Mouse (Mus musculus) thymus, postnatal 0 days (tissue): ENCODE data around the gene Hdac6. TPM values are rescaled to one million over a fixed set of nuclear protein-coding genes. Genes with fewer than 3 reads are reported as not detected.
"Not testable (repeated sequence)": the region's sequence is repeated elsewhere in the genome, so short reads cannot be mapped to it uniquely, and the experiment has no call there.

ENCODE experiments used
- DNase-seq: peaks from one replicate; pipeline ENCODE4 v3.0.0-alpha.2; 2015; ENCODE audit warnings: low spot score
- polyA plus RNA-seq: library from polyadenylated mRNA; unstranded; fragments of >200 nt; fragmentation: Nextera tagmentation; extraction: Ambion mirVana; gene quantifications from 2 replicates; pipeline ENCODE4 v1.2.1, GENCODE M21; 2015

Hdac6 gene
- polyA plus RNA-seq, 1 experiment from 2014 or later: 10.0 TPM

DNA sequence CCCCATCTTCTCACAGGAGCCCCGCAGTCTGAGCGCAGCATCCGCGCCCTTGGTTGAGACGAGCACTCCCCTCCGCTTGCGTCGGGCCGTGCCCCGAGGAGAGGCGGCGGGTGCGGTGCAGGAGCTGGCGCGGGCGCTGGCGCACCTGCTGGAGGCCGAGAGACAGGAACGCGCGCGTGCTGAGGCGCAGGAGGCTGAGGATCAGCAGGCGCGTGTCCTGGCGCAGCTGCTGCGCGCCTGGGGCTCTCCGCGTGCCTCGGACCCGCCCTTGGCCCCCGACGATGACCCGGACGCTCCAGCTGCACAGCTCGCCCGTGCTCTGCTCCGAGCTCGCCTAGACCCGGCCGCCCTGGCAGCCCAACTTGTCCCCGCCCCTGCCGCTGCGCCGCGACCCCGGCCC, 25.7 kb downstream of the Hdac6 start:
- DNase-seq: no peak

DNA sequence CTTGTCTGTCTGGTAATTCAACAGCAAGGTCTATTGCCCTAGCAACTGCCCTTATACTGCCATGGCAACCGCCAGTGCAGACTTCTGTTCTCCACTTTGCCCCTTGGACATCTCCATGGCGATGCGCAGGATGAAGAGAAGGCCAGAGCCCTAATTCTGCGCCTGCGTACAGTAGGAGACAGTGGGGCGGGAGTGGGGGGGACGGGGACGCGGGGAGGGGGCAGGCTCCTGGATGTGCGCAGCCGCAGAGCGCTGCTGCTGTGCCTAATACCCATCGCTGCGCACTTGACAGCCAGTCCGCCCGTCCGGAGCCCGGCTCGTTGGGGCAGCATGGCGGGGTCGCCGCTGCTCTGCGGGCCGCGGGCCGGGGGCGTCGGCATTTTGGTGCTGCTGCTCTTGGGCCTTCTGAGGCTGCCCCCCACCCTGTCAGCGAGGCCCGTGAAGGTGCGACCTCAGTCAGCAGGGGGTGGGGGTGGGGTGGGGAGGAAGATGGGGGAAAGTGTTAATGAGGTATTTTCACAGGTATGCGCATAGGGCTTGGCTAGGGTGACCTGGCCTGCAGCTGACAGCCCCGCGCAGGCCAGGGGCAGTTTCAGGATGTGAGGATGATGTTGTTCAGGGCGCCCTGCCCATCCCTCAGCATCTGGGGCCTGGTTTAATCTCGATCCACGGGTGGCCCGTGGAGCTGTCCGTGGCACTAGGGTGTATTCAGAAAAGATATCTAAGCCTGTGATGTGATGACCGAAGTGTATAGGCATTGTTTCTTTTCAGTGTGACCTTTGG, 27.9 kb downstream of the Hdac6 start, which contains the start of gene Pcsk1n:
TSS of gene Pcsk1n (plus strand) at position 222 of the 783 bp plus-strand sequence.
- DNase-seq: no peak

DNA sequence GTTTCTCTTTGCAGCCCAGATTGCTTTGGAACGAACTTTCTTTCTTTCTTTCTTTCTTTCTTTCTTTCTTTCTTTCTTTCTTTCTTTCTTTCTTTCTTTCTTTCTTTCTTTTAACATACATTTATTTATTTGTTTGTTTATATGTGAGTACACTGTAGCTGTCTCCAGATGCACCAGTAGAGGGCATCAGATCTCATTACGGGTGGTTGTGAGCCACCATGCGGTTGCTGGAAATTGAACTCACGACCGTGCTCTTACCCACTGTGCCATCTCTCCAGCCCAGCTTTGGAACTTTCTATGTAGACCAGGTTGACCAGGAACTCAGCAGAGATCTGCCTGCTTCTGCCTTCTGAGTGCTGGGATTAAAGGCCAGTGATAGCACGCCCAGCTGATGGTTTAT, 29.7 kb downstream of the Hdac6 start:
- not testable (repeated sequence) for DNase-seq

DNA sequence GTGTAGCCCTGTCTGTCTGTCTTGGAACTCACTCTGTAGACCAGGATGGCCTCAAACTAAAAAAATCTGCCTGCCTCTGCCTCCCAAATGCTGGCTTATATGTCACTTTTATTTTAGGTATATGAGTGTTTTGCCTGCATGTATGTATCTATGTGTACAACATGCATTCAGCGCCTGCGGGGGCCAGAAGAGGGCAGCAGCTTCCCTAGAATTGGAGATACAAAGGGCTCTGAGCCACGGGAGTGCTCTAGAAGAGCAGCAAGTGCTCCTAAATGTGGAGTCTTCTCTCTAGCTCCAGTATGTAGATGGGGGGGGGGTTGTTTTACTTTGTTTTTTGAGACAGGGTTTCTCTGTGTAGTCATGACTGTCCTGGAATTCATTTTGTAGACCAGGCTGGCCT, 32.0 kb downstream of the Hdac6 start:
- DNase-seq: peak; percentile 15

DNA sequence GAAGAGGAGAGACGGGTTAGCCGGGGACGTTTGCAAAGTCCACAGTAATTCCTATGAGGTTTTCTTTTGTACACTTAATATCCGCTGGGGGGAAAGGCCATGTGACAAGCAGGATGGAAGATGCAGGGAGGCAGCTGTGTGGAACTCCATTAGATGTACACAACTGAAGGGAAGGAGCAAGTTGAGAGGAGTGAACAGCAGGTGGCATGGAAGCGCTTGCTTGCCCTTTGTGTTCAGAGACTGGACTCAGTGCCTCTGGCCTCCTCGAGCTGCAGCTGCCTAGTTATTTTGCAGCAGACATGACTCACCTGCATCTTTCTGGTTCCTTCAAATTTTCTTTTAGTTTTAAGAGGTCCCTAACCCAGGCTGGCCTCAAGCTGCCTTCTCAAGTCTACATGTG, 37.2 kb downstream of the Hdac6 start:
- no peak for DNase-seq

DNA sequence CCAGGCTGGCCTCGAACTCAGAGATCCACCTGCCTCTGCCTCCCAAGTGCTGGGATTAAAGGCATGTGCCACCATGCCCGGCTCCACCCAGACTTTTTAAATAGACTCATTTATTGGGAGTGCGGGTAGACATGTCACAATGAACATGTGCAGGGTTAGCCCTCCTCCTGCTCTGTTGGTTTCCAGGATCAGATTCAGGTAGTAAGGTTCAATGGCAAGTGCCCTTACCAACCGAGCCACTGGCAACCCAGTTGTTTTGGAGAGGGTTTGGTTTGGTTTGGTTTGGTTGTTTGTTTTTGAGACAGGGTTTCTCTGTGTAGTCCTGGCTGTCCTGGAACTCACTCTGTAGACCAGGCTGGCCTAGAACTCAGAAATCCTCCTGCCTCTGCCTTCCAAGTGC, 38.4 kb downstream of the Hdac6 start, which contains the start of gene Gm10490:
TSS of gene Gm10490 (plus strand) at position 301 of the 400 bp plus-strand sequence.
- DNase-seq: not testable (repeated sequence)

DNA sequence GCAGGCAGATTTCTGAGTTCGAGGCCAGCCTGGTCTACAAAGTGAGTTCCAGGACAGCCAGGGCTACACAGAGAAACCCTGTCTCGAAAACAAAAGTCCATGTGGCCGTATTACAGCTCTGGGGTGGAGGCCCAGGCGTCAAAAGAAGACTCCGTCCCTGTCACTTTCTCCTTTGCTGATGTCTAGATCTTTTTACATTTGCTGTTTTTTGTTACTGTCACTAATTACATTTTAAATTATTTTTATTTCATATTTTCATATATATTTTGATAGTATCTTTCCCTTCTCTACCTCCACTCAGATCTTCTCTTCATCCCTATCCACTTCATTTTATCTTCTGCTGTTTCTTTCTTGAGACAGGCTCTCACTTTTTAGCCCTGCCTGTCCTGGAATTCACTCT, 40.0 kb downstream of the Hdac6 start, which contains the start of gene Gm10491:
TSS of gene Gm10491 (minus strand) at position 101 of the 400 bp plus-strand sequence.
- DNase-seq: no peak

DNA sequence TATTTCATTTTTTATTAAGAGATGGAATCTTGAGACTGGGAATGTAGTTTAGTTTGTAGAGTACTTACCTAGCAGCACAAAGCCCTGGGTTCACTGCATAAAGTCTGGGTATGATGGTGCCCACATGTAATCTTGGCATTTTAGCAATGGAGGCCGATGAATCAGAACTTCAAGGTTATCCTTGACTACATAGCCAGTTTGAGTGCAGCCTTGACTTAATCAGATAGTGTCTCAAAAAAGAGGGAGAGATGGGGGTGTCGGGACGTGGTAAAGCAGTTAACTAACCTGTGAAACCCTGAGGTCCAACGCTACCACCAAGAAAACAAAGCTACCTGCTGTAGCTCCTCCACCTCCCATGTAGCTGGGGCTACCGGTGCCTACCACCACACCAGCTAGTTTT, 43.2 kb downstream of the Hdac6 start:
- DNase-seq: no peak

DNA sequence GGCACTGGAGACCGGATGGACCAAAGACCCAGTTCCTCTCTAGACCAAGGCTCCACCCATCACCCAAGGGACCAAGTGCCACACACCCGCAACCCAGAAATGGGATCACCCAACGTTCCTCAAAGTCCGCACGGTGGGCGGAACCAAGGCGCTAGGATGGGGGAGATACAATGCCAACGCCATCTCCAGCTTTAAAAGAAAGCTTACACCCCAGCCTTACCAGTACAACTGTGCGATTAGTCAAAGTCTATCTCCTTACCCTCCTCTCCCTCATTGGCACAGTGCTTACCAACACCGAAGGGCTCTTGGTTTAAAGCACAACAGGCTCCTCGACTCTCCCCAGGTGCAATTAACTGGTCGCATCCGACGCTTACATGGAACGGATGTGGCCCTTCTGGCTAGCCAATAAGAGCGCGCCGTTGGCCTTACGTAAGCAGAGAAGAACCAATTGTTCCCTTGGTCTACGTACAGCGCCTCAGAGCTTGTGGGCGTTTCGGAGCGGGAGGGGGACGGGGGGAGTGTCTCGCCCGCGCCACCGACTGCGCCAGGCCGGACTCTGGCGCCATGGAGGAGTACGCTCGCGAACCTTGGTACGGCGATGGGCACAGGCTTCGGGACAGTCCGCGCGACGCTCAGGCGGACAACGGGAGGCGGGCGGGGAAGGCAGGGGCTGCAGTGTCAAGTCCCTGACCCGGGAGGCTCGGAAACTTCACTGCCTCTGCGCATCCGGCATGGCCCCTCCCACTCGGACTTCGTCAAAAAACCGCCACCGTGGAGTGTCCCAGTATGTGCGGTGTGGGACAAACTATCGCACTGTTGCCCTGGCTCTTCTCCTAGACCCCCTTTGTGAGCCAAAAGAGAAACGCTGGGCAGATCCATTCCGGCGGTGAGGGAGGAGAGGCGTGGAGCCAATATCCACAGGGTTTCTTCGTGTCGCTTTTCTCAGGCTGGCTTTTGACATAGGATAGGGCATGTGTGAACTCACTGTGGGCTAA, 48.5 kb downstream of the Hdac6 start, which contains the start of the genes Pqbp1 and Timm17b:
TSS of gene Pqbp1 (minus strand) at position 390 of the 995 bp plus-strand sequence.
TSS of gene Timm17b (plus strand) at position 478 of the 995 bp plus-strand sequence.
- peak; percentile 91 for DNase-seq

DNA sequence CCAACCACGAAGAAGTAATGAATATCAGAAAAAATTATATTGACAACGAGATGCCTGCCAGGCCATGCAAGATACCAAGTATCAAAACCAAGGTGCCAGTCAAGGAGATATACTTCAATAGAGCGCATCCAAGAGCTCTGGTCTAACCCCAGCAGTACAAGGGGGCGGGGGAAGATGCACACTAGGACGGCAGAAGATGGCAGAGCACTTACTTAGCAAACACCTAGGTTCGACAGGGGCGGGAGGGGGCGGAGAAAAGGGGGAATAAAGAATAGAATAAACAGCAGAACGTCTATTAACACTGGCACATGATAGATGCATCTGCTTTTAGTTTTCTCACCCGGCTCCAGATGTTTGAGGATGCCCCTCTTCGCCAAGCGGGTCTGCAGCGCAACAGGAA, 49.5 kb downstream of the Hdac6 start:
- DNase-seq: peak; percentile 10

DNA sequence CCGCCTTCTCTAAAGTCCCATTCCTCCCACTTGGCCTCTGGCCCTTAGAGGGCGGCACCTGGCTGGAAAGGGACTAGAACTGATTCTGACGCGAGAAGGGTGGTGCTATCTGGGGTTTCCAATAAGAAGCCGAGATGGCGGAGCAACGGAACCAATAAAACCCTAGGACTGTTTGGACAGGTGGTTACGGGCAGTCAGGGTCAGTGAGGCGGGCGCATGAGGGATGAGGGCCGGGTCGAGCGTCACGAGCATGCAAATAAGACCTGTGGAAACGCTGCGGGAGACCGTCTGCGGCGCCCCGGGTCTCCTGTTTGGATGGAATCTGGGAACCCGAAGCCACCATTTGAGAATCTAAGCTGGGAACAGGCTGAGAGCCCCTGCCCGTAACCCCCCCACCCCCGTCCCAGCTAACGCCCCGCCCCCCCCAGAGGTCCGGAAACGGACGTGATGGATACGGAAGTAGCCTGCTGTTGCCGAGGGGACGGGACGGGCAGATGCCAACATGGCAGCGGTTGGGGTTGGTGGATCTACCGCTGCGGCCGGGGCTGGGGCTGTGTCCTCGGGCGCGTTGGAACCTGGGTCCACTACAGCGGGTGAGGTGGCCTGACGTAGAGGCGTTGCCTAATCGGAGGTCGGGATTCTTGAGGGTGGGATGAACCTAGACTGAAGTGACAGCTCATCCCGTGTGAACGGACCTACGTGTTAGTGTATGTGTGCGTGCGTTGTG, 63.7 kb downstream of the Hdac6 start, which contains the start of gene Slc35a2:
TSS of gene Slc35a2 (plus strand) at position 188 of the 727 bp plus-strand sequence.
- peak; percentile 64 for DNase-seq

Other genes starting within 250 kb of the Hdac6 start
- 42.2 and 45.5 TPM in 2 replicates for gene Wdr45, start 233.6 kb downstream of the Hdac6 start, polyA plus RNA-seq
- gene Gm45208, start 225.6 kb downstream of the Hdac6 start, polyA plus RNA-seq: 0.46 and 1.0 TPM in 2 replicates
- 14.7 and 20.6 TPM in 2 replicates for gene Praf2, start 219.4 kb downstream of the Hdac6 start, polyA plus RNA-seq
- gene Ccdc120, start 197.0 kb downstream of the Hdac6 start, polyA plus RNA-seq: 6.7 and 8.2 TPM in 2 replicates
- gene Tfe3, start 185.3 kb downstream of the Hdac6 start, polyA plus RNA-seq: 11.4 TPM in 2 replicates
- gene Gripap1, start 158.1 kb downstream of the Hdac6 start, polyA plus RNA-seq: 40.2 and 48.1 TPM in 2 replicates
- 0.12 and 0.18 TPM in 2 replicates for gene Kcnd1, start 125.6 kb downstream of the Hdac6 start, polyA plus RNA-seq
- 55.0 and 55.6 TPM in 2 replicates for gene Otud5, start 106.5 kb downstream of the Hdac6 start, polyA plus RNA-seq
- gene Pim2, start 69.6 kb downstream of the Hdac6 start, polyA plus RNA-seq: 14.0 and 14.5 TPM in 2 replicates
- gene Slc35a2, start 63.9 kb downstream of the Hdac6 start, polyA plus RNA-seq: 24.5 and 28.3 TPM in 2 replicates
- gene Pqbp1, start 48.6 kb downstream of the Hdac6 start, polyA plus RNA-seq: 142 and 154 TPM in 2 replicates
- gene Timm17b, start 48.5 kb downstream of the Hdac6 start, polyA plus RNA-seq: 118 and 135 TPM in 2 replicates
- not detected in 2 replicates for gene Gm10491, start 40.1 kb downstream of the Hdac6 start, polyA plus RNA-seq
- gene Gm10490, start 38.3 kb downstream of the Hdac6 start, polyA plus RNA-seq: not detected in 2 replicates
- 0.18 and 0.21 TPM in 2 replicates for gene Pcsk1n, start 28.1 kb downstream of the Hdac6 start, polyA plus RNA-seq
- not detected in 2 replicates for gene Eras, start 19.3 kb downstream of the Hdac6 start, polyA plus RNA-seq
- gene Gata1, start 30.2 kb upstream of the Hdac6 start, polyA plus RNA-seq: 2.9 and 3.1 TPM in 2 replicates
- 0.27 TPM in 1 of 2 replicates, not detected in the other for gene Glod5, start 70.6 kb upstream of the Hdac6 start, polyA plus RNA-seq
- 60.7 and 62.4 TPM in 2 replicates for gene Suv39h1, start 126.9 kb upstream of the Hdac6 start, polyA plus RNA-seq
- gene Was, start 142.6 kb upstream of the Hdac6 start, polyA plus RNA-seq: 13.7 and 18.2 TPM in 2 replicates
- 10.9 and 13.3 TPM in 2 replicates for gene Wdr13, start 185.0 kb upstream of the Hdac6 start, polyA plus RNA-seq
- 1,171 and 1,412 TPM in 2 replicates for gene Rbm3, start 198.0 kb upstream of the Hdac6 start, polyA plus RNA-seq
- gene Tbc1d25, start 228.3 kb upstream of the Hdac6 start, polyA plus RNA-seq: 10.7 and 12.0 TPM in 2 replicates
- 53.4 and 59.1 TPM in 2 replicates for gene Ebp, start 245.6 kb upstream of the Hdac6 start, polyA plus RNA-seq